Mouse (Mus musculus) liver, embryonic 14.5 days (tissue): ENCODE data around the gene Hoxc12.

Experiments
- CTCF ChIP-seq: IDR thresholded peaks from 2 replicates; pipeline ENCODE4 v1.5.1; 2016; ENCODE audit warnings: antibody characterized with exemption, low read depth, control low read depth
- EP300 ChIP-seq: IDR thresholded peaks from 2 replicates; pipeline ENCODE4 v1.6.1; 2016; ENCODE audit warnings: antibody characterized with exemption, low read depth

DNA sequence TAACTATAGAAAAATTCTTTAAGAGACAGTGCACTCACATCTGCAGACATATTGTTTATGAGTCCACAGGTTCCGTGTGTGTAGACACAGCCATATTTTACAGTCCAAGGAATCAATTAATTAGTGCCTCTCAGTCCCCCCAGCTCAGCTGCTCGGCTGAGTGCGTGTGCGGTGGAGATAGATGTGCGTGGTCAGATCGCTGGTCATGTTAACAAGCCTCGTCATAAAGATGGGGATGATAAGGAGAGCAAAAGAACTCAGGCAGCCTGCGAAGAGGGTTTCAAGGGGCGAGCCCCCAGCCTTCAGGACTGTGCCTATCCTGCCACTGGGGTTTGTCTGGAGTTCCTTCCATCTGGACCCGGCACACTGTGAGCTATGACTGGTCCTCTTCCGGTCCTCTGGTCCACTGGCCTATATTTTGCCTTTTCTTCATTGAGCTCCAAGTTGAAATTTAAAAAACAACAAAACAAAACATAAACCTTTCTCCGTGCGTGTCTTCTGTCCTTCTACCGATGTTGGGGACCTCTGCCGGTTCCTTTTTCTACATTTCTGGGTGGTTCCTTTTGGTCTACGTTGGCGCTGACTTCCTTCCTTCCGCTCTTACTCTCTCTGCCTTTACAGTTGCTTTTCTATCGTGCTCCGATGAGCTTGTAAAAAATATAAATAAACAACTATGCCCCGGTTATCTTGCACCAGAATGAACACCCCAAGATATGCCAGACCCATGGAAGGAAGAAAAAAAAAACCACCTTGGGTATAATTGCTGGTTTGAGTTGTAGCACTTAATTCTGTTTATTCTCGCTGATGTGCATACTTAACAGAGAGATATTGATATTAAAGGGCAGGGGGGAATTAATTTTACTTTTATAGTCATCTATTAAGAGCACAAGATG is 8.9 kb downstream of the Hoxc12 start:
- no peak for TF ChIP-seq CTCF
- TF ChIP-seq EP300 = no peak
